Mouse (Mus musculus): ENCODE data around the gene St6galnac4.
A peak's percentile ranks its signal among the peaks of the same experiment; 100 is the strongest.

St6galnac4 gene

DNA sequence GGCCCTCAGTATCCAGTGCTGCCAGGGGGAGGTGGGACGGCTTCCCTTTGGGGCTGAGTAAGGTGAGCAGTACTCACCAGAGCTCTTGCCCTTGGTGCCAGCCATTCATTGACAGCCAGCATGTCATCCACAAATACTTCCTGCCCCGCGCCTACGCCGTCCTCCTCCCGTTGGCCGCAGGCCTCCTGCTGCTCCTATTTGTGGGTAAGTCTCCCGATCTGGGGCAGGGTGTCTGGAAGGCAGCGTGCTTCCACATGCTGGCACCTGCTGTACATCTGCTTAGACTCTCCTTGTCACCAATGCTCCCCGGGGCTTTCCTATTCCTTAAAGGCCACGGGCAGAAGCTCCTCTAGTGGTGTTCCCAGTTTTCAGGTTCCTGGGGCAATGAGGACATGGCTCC, 14.7 kb upstream of the St6galnac4 start:
- DNase-seq: no peak

DNA sequence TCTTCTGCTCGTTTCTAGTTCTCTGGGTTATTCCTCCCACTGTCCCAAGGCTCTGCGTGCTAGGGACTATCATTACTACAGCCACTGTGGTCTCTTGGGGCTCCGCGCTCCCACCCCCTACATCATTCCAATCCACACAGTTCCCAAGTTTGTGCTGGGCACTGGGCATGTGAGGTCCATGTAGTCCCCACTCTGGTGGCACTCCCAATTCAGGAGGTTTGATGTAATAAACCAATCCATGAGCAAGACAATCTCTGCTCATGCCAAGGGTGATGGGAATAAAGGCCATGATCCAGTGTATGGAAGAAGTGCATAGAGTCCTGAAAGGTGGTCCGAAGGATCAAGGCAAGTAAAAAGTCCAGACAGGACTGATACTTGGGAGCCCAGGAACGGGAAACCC, 12.4 kb upstream of the St6galnac4 start, which contains the start of gene Pip5kl1:
Gene Pip5kl1, plus strand, starts transcription at position 301 of the 400 bp plus-strand sequence.
- DNase-seq: no peak

DNA sequence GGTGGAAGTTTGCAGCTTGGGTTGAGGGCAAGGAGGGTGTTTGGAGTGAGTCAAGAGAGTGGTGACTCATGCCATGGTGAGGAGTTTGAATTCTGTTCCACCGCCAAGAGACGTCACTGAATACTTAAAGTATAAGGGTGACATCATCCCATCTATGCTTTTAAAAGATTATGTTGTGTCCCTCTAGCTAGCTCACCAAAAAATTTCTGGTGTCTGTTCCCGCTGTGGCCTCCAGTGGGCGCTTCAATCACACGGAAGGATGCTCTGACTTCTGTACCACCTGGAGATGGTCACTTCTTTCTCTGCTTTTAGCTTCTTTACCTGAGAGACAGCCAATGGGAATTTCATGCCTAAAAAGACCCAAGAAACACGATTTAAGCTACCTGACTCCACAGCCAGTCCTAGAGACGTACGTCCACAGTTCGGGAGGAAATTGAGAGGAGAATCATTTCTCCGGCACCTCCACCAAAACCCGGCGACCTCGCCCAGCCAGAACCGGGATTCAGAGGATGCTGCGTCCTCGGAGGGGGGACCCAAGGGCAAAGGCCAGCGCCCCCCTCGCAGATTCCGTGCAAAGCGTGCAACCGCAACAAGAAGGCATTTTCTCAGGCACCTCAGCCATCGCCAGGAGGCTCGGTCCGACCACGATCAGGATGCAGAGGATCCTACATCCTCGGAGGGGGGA, 11.9 kb upstream of the St6galnac4 start:
- peak; percentile 89 for DNase-seq

DNA sequence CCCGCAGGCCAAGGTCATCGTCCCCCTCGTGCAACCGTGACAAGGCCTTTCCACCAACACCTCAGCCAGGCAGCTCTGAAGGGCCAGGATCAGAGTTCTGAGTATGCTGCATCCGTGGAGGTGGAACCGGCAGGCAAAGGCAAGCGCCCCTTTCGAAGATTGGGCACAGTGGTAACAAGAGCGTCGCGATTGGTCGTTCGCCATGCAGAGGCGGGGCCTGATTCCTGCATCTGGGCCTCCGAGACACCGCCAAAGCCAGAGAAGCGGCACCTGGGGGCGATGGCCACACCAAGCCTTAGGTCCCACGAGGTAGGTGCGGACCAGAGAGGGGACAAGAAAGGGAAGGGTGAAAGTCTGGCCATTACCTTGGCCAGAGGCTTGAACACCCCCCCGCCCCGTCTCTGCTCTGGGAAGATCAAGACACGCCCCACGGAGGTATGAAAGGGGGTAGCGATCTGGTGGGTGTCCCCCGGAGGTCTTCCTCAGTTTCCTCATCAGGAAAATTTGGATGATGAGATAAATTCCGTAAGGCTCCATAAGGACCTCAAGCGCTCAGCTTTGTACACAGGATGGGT, 11.2 kb upstream of the St6galnac4 start, which contains the start of gene 9430097D07Rik:
Gene 9430097D07Rik, minus strand, starts transcription at position 99 of the 575 bp plus-strand sequence.
- DNase-seq: peak; percentile 82

DNA sequence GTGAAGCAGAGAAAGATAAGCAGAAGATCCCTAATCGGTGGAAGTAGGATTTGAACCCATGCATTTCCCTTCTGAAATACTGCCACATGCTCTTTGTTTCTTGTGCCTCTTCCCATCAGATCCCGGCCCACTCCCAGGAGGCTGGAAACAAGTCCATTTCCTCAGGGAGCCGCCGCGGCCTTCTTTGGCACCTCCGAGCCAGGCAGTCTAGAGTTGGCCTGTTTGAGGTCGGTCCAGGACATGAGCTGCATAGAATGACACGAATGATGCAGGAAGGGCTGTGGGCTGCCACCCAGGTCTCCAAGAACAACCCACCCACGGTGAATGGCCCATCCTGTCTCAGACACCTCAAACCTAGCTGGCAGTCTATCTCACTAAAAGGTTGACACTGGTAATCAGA, 10.4 kb upstream of the St6galnac4 start:
- no peak for DNase-seq

DNA sequence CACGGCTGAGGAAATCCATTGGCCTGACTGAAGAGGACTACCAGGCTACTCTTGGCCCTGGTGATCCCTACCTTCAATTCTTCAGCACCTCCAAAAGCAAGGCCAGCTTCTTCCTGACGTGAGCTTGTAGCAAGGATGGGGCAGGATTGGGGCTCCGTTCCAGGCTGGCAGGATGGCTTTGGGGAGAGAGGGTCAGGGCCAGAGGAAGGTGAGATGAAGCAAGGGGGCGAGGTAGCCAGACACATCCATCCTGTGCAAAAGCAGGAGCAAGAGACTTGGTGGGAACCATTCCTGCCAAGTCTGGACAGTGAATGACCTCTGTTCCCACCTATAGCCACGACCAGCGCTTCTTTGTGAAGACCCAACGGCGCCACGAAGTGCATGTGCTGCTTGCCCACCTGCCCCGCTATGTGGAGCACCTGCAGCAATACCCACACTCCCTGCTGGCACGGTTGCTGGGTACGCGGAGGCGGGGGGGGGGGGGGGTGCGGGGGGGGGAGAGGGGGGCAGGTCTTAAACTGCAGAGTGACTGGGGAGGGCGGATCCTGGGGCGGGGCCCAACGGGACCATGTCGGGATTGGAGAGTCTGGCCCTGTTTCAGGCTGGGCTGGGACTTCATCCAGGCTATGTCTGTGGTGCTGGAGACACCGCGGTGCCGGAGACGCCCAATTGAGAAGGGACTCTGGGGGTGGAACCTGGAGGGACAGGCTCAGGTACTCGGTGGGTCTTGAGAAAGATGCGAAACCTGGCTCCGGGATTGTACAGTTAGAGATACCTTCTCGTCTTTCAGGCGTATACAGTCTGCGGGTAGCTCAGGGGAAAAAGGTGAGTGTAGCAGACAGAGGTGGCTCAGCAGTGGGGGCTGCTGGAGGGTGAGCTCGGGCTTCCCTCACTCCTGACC, 8.5 kb upstream of the St6galnac4 start:
- DNase-seq: no peak

DNA sequence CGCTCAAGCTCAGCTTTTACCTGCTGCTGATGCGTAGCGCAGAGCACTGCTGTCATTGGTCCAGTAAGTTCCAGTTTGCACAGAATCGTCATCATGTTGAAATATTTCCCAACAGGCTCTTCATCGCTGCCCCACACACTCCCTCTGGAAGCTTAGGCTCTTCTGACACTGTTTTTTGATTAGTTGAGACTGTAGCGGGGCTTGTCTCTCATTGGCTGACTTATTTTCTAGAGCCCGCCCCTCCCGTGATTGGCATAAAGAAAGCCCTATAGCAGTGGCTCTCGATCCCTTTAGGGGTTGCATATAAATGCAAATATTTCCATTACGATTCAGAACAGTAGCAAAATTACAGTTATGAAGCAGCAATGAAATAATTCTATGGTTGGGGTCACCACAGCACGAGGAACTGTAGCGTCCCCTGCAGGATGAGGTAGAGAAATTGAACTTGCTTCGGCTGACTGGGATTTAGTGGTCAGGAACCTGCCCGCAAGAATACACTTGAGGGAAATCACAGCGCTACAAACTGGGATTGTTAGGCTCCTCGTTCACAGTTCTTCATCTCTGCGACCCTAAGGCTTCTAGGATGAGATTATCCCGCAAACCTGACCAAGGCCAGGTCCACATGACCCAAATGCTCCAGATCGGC, 5.3 kb upstream of the St6galnac4 start:
- DNase-seq: peak; percentile 87

DNA sequence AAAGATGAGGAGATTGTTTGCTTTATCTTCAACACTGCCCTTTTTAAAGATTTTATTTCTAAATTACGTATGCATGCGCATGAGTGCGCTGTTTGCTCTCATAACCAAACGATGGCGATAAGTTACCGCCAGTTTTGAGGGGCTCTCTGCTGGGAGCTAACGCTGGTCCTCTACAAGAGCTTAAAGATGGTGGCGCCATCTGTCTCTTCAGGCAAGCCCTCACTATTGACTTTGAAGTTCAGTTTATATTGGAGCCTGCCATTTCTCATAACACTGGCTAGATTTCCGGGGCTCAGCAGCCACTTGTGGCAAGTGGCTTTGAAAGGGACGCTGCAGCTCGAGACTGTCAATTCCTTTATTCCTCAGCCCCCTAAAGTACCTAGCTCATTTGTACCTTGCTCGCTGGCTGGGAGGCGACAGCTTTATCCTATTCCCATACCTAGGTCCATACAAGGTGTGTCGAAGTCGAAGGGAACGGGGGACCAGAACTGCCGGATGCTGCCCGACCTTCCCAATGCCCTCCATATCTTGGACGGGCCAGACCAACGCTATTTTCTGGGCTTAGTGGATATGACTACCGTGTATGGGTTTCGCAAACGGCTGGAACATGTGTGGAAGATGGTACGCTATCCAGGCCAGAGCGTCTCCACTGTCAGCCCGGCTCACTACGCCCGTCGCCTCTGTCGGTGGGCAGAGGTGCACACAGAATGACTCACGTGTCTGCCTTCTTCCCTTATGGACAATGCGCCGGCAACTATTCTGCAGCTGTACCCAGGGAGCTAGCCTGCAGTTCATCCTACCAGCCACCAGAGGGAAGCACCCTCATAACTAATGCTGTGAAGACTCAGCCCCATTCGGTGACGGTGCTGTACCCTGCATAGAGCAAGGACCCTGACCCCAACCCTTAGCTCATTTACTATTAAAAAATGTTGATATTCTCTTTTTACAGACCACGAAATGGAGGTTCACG, 3.8 kb upstream of the St6galnac4 start:
- peak; percentile 89 for DNase-seq

DNA sequence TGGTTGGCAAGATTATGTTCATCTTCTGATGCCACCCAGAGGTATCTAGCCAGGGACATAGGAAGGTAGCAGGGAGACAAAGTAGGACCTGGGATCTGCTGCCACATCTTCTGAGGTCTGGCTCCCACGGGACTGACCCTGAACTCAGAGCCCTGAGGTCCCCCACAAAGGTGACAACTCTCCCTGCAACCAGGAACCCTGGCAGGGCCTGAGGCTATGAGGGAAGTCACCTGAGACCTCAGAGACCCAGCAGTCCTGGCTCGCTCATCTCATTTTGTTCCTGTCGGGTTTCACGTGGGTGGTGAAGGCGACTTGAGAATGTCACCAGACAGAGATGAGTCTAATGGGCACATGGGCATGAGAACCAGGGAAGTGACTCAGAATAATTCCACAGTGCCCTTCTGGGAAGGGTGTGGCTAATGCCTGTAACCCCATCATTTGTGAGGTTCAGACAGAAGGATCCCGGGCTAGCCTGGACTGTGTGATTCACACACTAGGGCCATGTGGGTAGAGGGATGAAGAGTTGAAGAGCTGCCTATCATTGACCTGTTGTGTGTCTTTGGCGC, 1.7 kb upstream of the St6galnac4 start:
- DNase-seq: no peak

DNA sequence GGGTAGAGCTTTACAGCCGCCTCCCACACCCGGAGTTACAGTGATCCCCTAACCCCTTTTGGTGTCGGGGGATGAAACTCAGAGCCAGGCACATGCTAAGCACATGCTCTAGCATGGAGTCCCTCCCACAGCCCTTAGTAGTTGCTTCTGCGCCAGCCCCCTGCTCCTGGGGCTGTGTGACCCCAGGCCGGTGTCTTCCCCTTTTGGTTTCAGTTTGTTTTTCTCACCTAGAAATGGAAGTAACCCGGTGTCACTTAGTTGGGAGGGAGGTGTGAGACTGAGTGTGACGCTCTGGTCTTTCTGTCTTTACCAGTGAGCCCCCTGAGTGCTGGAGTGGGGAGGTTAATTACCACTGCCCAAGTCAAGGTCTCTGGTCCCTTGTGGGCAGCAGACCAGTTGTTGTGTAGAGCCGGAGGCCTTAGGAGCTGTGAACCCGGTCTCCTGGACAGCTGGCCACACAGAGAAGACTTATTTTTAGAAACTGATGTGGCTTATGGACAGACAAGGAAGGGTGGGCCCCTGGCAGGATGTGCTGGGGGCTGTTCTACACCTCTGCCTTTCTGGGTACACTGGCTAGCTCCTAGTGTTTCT, 931 bp downstream of the St6galnac4 start:
- no peak for DNase-seq

DNA sequence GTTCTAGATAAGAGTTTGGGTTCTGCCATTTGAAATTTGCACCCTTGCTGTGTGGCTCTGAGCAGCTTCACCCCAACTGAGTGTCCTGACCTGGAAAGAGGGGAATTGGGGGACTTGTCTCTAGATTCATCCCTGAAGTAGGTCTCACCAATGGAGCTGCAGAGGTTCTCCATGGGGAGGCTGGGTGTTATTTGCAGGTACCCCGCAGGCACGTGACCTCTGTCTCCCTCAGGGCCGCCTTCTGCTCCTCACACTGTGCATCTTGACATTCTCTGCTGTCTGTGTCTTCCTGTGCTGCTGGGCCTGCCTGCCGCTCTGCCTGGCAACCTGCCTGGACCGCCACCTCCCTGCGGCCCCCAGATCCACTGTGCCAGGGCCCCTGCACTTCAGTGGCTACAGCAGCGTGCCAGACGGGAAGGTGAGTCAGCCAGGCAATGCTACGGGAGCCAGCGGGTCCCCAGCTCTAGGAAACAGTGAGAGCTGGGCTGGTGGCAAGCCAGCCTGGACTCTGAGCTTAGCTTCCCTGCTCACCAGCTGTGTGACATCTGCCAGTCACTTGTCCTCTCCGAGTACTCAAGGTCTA, 2.4 kb downstream of the St6galnac4 start:
- DNase-seq: peak; percentile 77

DNA sequence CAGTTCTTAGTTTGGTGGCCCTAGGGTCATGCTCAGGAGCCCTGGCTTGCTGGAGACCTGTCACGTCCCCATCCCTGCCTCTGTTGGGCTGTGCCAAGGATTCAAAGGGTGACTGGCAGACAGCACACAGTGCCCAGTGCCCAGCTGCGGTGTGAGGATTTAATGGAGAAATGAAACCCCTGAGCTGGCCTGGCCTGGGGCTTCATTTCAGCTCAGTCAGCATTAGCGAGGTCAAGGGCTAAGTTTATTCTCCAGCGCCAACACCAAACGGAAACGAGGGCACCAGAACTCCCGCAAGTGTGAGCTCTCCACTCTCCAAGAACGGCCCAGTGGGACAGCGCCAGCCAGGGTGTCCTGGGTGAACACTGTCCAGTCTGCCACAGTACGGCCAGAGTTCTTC, 3.3 kb downstream of the St6galnac4 start:
- DNase-seq: no peak

DNA sequence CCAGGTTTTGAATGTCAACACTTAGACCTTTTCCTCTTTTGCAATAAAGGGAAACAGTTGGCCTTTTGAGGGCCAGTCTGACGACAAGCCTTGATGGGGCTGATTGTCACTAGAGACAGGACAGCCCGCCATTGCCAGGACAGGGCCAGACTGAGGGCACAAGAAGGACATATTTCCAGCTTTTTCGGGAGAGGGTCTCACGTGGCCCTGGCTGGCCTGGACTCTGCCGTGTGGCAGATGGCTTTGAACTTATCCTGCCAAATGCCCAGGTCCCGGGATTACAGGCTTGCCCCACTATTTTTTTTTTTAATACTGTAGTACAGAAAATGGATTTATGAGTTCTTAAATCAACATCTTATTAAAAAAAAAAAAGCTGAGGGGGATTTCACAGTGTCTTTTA, 4.4 kb downstream of the St6galnac4 start:
- DNase-seq: no peak

DNA sequence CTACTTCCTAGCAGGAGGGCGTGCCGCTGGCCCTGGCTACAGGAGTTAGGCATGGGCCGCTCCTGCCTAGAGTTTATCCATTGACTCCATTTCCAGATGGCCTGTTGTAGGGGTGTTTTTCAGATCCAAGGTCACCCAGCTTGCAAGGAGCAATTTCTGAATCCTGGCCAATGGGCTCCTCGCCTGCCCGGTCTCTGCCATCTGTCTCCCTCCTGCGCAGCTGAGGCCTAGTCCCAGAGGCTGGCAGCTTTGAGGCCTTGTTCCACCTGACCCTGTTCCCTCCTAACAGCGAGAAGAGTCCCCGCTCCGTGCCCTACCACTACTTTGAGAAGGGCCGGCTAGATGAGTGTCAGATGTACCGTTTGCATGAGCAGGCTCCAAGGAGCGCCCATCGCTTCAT, 9.8 kb downstream of the St6galnac4 start:
- no peak for DNase-seq

DNA sequence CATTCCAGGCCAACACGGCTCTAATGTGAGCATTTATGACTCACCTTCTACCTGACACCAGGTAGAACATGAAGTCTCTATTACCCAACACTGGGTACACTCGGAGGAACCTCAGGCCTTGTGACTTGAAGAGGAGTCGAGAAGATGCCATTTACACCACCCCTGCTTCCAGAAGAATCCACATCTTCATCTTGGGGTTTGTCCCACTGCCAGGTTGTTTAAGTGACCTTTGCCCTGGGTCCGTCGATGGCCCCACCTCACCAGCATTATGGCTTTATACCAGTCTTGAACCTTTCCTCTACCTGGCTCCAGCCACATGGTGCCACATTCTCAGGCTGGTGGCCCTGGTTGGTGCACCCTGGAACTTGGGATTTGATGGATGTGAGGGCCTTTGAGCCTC, 10.4 kb downstream of the St6galnac4 start:
- no peak for DNase-seq

DNA sequence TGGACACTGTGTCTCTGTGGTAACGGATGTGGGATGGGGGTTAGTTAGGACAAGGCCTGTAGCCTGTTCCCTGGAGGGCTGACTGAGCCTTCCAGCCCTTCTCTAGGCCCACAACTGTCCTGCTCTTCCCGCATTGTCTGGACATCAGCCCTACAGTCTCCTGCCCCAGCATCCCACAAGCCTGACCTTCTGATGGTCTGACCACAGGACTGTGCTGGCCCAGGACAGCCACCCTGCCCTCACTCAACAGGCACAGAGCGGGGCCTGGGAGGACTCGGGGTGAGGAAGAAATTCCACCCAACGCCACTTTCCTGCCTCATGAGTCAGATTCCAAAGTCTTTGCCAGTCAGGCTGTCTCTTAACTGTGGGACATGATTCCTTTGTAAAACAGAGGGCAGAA, 10.8 kb downstream of the St6galnac4 start:
- no peak for DNase-seq

DNA sequence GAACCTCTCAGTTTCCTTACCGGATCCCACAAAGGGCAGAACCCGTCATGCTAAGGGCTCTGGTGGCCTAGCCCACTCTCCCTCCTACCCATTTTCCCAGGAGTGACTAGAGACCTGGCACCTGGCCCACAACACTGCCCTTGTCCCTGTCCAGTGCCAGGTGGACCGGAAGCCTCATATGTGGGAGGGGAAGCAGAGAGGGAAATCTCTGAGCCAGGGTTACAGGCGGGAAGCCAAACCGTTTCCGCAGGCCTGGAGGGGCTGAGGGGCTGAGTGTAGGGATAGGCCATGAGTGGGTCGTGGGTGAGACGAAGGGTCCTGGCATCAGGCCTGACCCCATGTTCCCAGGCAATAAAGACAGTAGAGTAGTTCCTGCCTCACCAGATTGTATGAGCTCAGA, 11.6 kb downstream of the St6galnac4 start:
- DNase-seq: no peak

DNA sequence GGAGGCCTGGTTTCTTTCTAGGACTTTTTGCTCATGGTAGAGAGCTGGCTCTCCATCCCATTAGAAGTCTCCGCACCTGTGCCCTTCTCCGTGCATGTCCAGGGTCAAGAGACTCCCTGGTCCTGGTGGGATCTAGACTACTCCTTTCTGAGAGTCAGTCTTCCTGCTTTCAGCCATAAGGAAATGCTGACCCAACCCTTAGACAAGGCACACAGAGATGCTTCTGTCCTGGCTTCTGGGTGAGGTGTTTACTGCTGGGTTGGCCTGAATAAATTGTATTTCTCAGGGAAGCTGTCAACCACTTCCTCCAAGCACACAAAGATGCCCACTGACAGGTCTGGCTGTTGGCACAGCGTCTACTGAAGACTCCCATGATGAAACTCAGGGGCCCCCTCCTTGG, 12.5 kb downstream of the St6galnac4 start, which contains the start of gene St6galnac6:
Gene St6galnac6, plus strand, starts transcription at position 301 of the 400 bp plus-strand sequence.
- no peak for DNase-seq

DNA sequence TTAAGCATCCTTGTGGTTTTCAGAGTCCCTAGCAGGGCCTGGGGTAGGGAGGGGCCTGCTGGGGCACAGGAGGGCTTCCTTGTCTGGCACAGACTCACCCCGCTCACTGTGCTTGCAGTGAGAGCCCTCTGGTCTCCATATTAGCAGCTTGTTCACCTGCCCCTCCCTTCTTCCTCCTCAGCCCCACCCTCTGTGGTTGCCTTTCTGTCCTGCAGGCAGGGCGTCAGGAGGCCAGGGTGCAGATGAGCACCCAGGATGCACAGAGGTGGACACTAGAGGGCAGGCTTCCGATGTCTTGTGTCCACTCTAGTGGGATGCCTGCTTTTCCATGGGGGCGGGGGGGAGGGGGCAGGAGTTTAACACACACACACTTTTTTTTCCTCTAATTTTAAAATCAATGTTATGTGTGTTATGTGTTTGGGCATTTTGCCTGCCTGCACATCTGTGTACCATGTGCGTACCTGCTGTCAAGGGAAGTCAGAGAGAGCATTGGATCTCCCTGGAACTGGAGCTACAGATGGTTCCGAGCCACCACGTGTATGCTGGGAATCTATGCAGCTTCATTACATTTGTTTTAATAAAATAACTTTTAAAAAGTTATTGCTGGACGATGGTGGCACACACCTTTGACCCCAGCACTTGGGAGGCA, 14.6 kb downstream of the St6galnac4 start:
- no peak for DNase-seq

DNA sequence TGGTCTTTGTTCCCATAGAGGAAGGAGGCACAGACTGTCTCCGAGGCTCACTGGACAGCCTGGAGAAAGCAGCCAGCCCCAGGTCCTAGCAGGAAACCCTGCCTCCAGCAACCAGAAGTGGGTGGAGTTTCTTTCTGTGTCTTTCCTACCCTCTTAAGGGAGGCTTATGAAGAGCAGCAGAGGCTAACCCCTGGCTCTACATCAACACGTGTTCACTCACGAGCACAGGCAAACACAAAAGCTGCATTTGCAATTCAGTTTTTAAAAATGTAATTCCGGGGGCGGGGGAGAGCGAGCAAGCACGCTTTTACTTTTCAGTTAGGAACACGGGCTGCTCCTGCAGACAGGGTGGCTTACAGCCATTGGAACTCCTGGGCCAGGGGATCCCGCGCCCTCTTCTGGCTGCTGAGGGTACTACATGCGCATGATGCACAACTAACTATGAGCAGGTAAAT, 15.7 kb downstream of the St6galnac4 start:
- DNase-seq: peak; percentile 88

All from right cerebral cortex, adult 18-20 months (tissue).